Mouse (Mus musculus) activated CD4-positive, CD25-positive, alpha-beta regulatory T cell, adult 9 weeks (primary cell): ENCODE measurements around the gene Prkcsh. TPM values are rescaled to one million over a fixed set of nuclear protein-coding genes. Genes with fewer than 3 reads are reported as not detected.

Source experiments
- polyA plus RNA-seq: library from polyadenylated mRNA; unstranded; fragments of 100-300 nt; shearing (Covaris generic); gene quantifications from one replicate; pipeline ENCODE4 v1.2.1, GENCODE M21; 2017

Gene Prkcsh
- polyA plus RNA-seq, result 102 TPM

GRCm38 (mm10) chr9:22002194-22003162, at the start of gene Prkcsh, which contains the start of gene Ccdc151:
Gene Prkcsh, plus strand, starts transcription at chr9:22002806.
Gene Ccdc151, minus strand, starts transcription at chr9:22002634.

GRCm38 (mm10) chr9:21955570-21956281, 46.9 kb upstream of the Prkcsh start, which contains the start of gene Swsap1:
Gene Swsap1, plus strand, starts transcription at chr9:21955755.

GRCm38 (mm10) chr9:21963417-21963816, 39.2 kb upstream of the Prkcsh start, which contains the start of gene Epor:
Gene Epor, minus strand, starts transcription at chr9:21963506.

GRCm38 (mm10) chr9:21989230-21990110, 13.1 kb upstream of the Prkcsh start, which contains the start of gene Rgl3:
Gene Rgl3, minus strand, starts transcription at chr9:21989446.

GRCm38 (mm10) chr9:22051958-22052254, 49.3 kb downstream of the Prkcsh start, which contains the start of gene Elavl3:
Gene Elavl3, minus strand, starts transcription at chr9:22052023.

Other genes with a start within 250 kb of the Prkcsh start
- gene Spc24, start 242.5 kb upstream of the Prkcsh start, polyA plus RNA-seq, result 11.6 TPM
- not detected for gene Kank2, start 204.1 kb upstream of the Prkcsh start, polyA plus RNA-seq
- gene Angptl8, start 167.3 kb upstream of the Prkcsh start, polyA plus RNA-seq, result not detected
- gene Dock6, start 150.2 kb upstream of the Prkcsh start, polyA plus RNA-seq, result 4.0 TPM
- 11.8 TPM for gene Rab3d, start 84.6 kb upstream of the Prkcsh start, polyA plus RNA-seq
- gene Ccdc159, start 75.3 kb upstream of the Prkcsh start, polyA plus RNA-seq, result 0.42 TPM
- 5.5 TPM for gene Tmem205, start 75.2 kb upstream of the Prkcsh start, polyA plus RNA-seq
- 1.8 TPM for gene Plppr2, start 65.8 kb upstream of the Prkcsh start, polyA plus RNA-seq
- 9.2 TPM for gene Swsap1, start 47.1 kb upstream of the Prkcsh start, polyA plus RNA-seq
- 1.1 TPM for gene Epor, start 39.3 kb upstream of the Prkcsh start, polyA plus RNA-seq
- not detected for gene Rgl3, start 13.4 kb upstream of the Prkcsh start, polyA plus RNA-seq
- not detected for gene Ccdc151, start 172 bp upstream of the Prkcsh start, polyA plus RNA-seq
- not detected for gene Elavl3, start 49.2 kb downstream of the Prkcsh start, polyA plus RNA-seq
- gene Gm49318, start 68.5 kb downstream of the Prkcsh start, polyA plus RNA-seq, result not detected
- 6.0 TPM for gene Zfp653, start 68.6 kb downstream of the Prkcsh start, polyA plus RNA-seq
- 44.4 TPM for gene Ecsit, start 82.6 kb downstream of the Prkcsh start, polyA plus RNA-seq
- gene Cnn1, start 96.4 kb downstream of the Prkcsh start, polyA plus RNA-seq, result not detected
- 90.5 TPM for gene Elof1, start 114.4 kb downstream of the Prkcsh start, polyA plus RNA-seq
- 236 TPM for gene Acp5, start 132.9 kb downstream of the Prkcsh start, polyA plus RNA-seq
- 39.5 TPM for gene Pigyl, start 154.0 kb downstream of the Prkcsh start, polyA plus RNA-seq
- gene Zfp872, start 185.3 kb downstream of the Prkcsh start, polyA plus RNA-seq, result not detected
- gene Zfp809, start 222.9 kb downstream of the Prkcsh start, polyA plus RNA-seq, result 57.0 TPM